Comparison of ENCODE assay signal across 8 mouse cellular contexts in genomic region chr15:100321134-100321533, GRCm38 (mm10). TPM values are rescaled to one million over a fixed set of nuclear protein-coding genes. Genes with fewer than 3 reads are reported as not detected.
A peak's percentile ranks its signal among the peaks of the same experiment; 100 is the strongest.
DNase-seq lines count a peak whose midpoint lies in the region; ATAC-seq and TF ChIP-seq lines count a peak whose summit lies in the region.

No protein-coding gene starts in this region.

- no peaks in the 10 kb centered on the region for H3K36me3 ChIP-seq in hindbrain, embryonic 14.5 days (replicated peaks; ENCODE audit: control insufficient read depth, insufficient read depth)
- no peaks in the 10 kb centered on the region for H3K36me3 ChIP-seq in hindbrain, embryonic 16.5 days (ENCODE audit: control insufficient read depth, insufficient read depth, low read length)
- H3K36me3 ChIP-seq in liver, postnatal 0 days (replicated peaks; ENCODE audit: insufficient read depth, low read length), result no peaks in the 10 kb centered on the region

- no peak overlapping the region for H3K4me3 ChIP-seq in hindbrain, embryonic 14.5 days (replicated peaks; ENCODE audit: low read length)
- H3K4me3 ChIP-seq in hindbrain, embryonic 16.5 days (ENCODE audit: low read length), result no peak overlapping the region
- H3K4me3 ChIP-seq in liver, postnatal 0 days (ENCODE audit: low read depth, low read length), result no peak overlapping the region

- 52% methylated on average over 5 of the region's 5 CpGs for WGBS in hindbrain, embryonic 14.5 days
- WGBS in hindbrain, embryonic 16.5 days, result 52% methylated on average over 5 of the region's 5 CpGs
- 40% methylated on average over 5 of the region's 5 CpGs for WGBS in liver, postnatal 0 days (ENCODE audit: insufficient replicate concordance)

- H3K4me1 ChIP-seq in hindbrain, embryonic 14.5 days (replicated peaks; ENCODE audit: control insufficient read depth, insufficient read depth, low read length), result no peaks in the 10 kb centered on the region
- H3K4me1 ChIP-seq in hindbrain, embryonic 16.5 days (ENCODE audit: control insufficient read depth, insufficient read depth, low read depth, low read length), result no peaks in the 10 kb centered on the region
- 0 out of 2 replicates have a peak, but pooled peaks cover 10% of the 10 kb centered on the region for H3K4me1 ChIP-seq in liver, postnatal 0 days (ENCODE audit: insufficient read depth)

- no peaks in the 10 kb centered on the region for H3K9me3 ChIP-seq in hindbrain, embryonic 14.5 days (ENCODE audit: control insufficient read depth, low read length)
- H3K9me3 ChIP-seq in hindbrain, embryonic 16.5 days (ENCODE audit: control insufficient read depth, low read length), result no peaks in the 10 kb centered on the region
- no peaks in the 10 kb centered on the region for H3K9me3 ChIP-seq in liver, postnatal 0 days (ENCODE audit: low read length)

- no peaks in the 10 kb centered on the region for H3K27me3 ChIP-seq in hindbrain, embryonic 14.5 days (ENCODE audit: control insufficient read depth, insufficient read depth, low read length)
- H3K27me3 ChIP-seq in hindbrain, embryonic 16.5 days (replicated peaks; ENCODE audit: control insufficient read depth, insufficient read depth, low read length), result no peaks in the 10 kb centered on the region
- H3K27me3 ChIP-seq in liver, postnatal 0 days (ENCODE audit: insufficient read depth, low read length), result no peaks in the 10 kb centered on the region

- no peak for ATAC-seq in hindbrain, embryonic 14.5 days (ENCODE audit: low FRiP score)
- no peak for ATAC-seq in hindbrain, embryonic 16.5 days
- peak; percentile 69 for ATAC-seq in liver, postnatal 0 days
- no peak for ATAC-seq in frontal cortex, adult (ENCODE audit: low TSS enrichment)
- no peak for ATAC-seq in inflammation-experienced regulatory T-cells, adult 6 months

- TF ChIP-seq EP300 in liver, postnatal 0 days (IDR thresholded peaks at IDR 0.05; ENCODE audit: low read depth), result no peak

- DNase-seq in hindbrain, embryonic 14.5 days (ENCODE audit: low spot score), result peak; percentile 37
- DNase-seq in NIH3T3 (ENCODE audit: low read depth), result peak; percentile 74
- DNase-seq in cerebellum, postnatal 36 days, result peak; percentile 68 to 75
- peak; percentile 68 for DNase-seq in liver, postnatal 0 days
- DNase-seq in thymus, postnatal 4 days, result no peak

- TF ChIP-seq CTCF in liver, postnatal 0 days (IDR thresholded peaks at IDR 0.05; ENCODE audit: low read depth), result peak; percentile 75

- no peak overlapping the region for H3K4me2 ChIP-seq in hindbrain, embryonic 14.5 days (replicated peaks)
- no peak overlapping the region for H3K4me2 ChIP-seq in hindbrain, embryonic 16.5 days (ENCODE audit: low read length)
- no peak overlapping the region for H3K4me2 ChIP-seq in liver, postnatal 0 days (ENCODE audit: low read depth, low read length)

- H3K27ac ChIP-seq in hindbrain, embryonic 14.5 days, result no peak overlapping the region
- no peak overlapping the region for H3K27ac ChIP-seq in hindbrain, embryonic 16.5 days (ENCODE audit: low read depth, low read length)
- peak overlapping the region; percentile 58; the same call in 1 of the 2 replicates for H3K27ac ChIP-seq in liver, postnatal 0 days (ENCODE audit: low read depth)

- no peak overlapping the region for H3K9ac ChIP-seq in hindbrain, embryonic 14.5 days
- no peak overlapping the region for H3K9ac ChIP-seq in hindbrain, embryonic 16.5 days (ENCODE audit: low read depth, low read length)
- no peak overlapping the region for H3K9ac ChIP-seq in liver, postnatal 0 days (replicated peaks)

RNA-seq across cellular contexts. Expression of gene Mettl7a3, which starts 13.6 kb away (rescaled TPM):
- not detected in 2 replicates for polyA plus RNA-seq in hindbrain, embryonic 14.5 days (2014; fragmentation: Nextera tagmentation; extraction: Ambion mirVana)
- 0.09 TPM in 1 of 2 replicates, not detected in the other for polyA plus RNA-seq in hindbrain, embryonic 16.5 days (2015; fragmentation: Nextera tagmentation; extraction: Ambion mirVana)
- not detected in 2 replicates for polyA plus RNA-seq in liver, postnatal 0 days (2015; fragmentation: Nextera tagmentation; extraction: Ambion mirVana)
- polyA plus RNA-seq in inflammation-experienced regulatory T-cells, adult 6 months (2017; shearing (Covaris generic)), result not detected

RNA-seq across cellular contexts. Expression of gene Mettl7a1, which starts 17.2 kb away (rescaled TPM):
- 2.1 and 3.1 TPM in 2 replicates for polyA plus RNA-seq in hindbrain, embryonic 14.5 days (2014; fragmentation: Nextera tagmentation; extraction: Ambion mirVana)
- polyA plus RNA-seq in hindbrain, embryonic 16.5 days (2015; fragmentation: Nextera tagmentation; extraction: Ambion mirVana), result 3.5 TPM in 2 replicates
- 9.7 and 12.4 TPM in 2 replicates for polyA plus RNA-seq in liver, postnatal 0 days (2015; fragmentation: Nextera tagmentation; extraction: Ambion mirVana)
- 10 to 100 TPM in 1 of 3 experiments, 1 to 10 TPM in 2; 2.3 to 15.1 (median 4.4) TPM for polyA plus RNA-seq in inflammation-experienced regulatory T-cells, adult 6 months (2017; shearing (Covaris generic))

RNA-seq across cellular contexts. Expression of gene Methig1, which starts 31.8 kb away (rescaled TPM):
- 0.27 TPM in 1 of 2 replicates, not detected in the other for polyA plus RNA-seq in hindbrain, embryonic 14.5 days (2014; fragmentation: Nextera tagmentation; extraction: Ambion mirVana)
- polyA plus RNA-seq in hindbrain, embryonic 16.5 days (2015; fragmentation: Nextera tagmentation; extraction: Ambion mirVana), result not detected in 2 replicates
- polyA plus RNA-seq in liver, postnatal 0 days (2015; fragmentation: Nextera tagmentation; extraction: Ambion mirVana), result 0.12 and 0.15 TPM in 2 replicates
- under 1 TPM in 1 of 3 experiments, not detected in 2; 0.36 TPM for polyA plus RNA-seq in inflammation-experienced regulatory T-cells, adult 6 months (2017; shearing (Covaris generic))

RNA-seq across cellular contexts. Expression of gene Mettl7a2, which starts 31.9 kb away (rescaled TPM):
- polyA plus RNA-seq in hindbrain, embryonic 14.5 days (2014; fragmentation: Nextera tagmentation; extraction: Ambion mirVana), result not detected in 2 replicates
- not detected in 2 replicates for polyA plus RNA-seq in hindbrain, embryonic 16.5 days (2015; fragmentation: Nextera tagmentation; extraction: Ambion mirVana)
- not detected in 2 replicates for polyA plus RNA-seq in liver, postnatal 0 days (2015; fragmentation: Nextera tagmentation; extraction: Ambion mirVana)
- polyA plus RNA-seq in inflammation-experienced regulatory T-cells, adult 6 months (2017; shearing (Covaris generic)), result not detected

RNA-seq across cellular contexts. Expression of gene Tmprss12, which starts 40.5 kb away (rescaled TPM):
- not detected in 2 replicates for polyA plus RNA-seq in hindbrain, embryonic 14.5 days (2014; fragmentation: Nextera tagmentation; extraction: Ambion mirVana)
- polyA plus RNA-seq in hindbrain, embryonic 16.5 days (2015; fragmentation: Nextera tagmentation; extraction: Ambion mirVana), result not detected in 2 replicates
- polyA plus RNA-seq in liver, postnatal 0 days (2015; fragmentation: Nextera tagmentation; extraction: Ambion mirVana), result not detected in 2 replicates
- polyA plus RNA-seq in inflammation-experienced regulatory T-cells, adult 6 months (2017; shearing (Covaris generic)), result not detected
